Mouse (Mus musculus): ENCODE data around the gene Hbb-bs. TPM values are rescaled to one million over a fixed set of nuclear protein-coding genes. Genes with fewer than 3 reads are reported as not detected.

Gene Hbb-bs
- total and polyA plus RNA-seq, 3 experiments = 5.7 TPM; not detected in 2

GRCm38 (mm10) chr7:103825536-103826254, 2.2 kb downstream of the Hbb-bs start:
- Histone ChIP-seq H3K9me3 (replicated peaks; ENCODE audit: low read length) (no peaks in the 10 kb centered on the region), H3K4me2 (ENCODE audit: insufficient read depth, low read depth, poor library complexity, severe bottlenecking) (no peak overlapping the region), H3K27me3 (replicated peaks) (no peaks in the 10 kb centered on the region), H3K4me1 (ENCODE audit: control insufficient read depth in 1 of 2, insufficient read depth in 2 of 2) (peaks cover 0 to 7% of the 10 kb centered on the region in 2 experiments; a peak in 1 of 4 replicates), H3K4me3 (replicated peaks in 1 of 3; ENCODE audit: low read depth in 2 of 3, low read length in 2 of 3, poor library complexity in 1 of 3) (no peak overlapping the region), H3K79me2 (replicated peaks; ENCODE audit: control insufficient read depth, extremely low read depth, insufficient read depth, poor library complexity, severe bottlenecking) (no peaks in the 10 kb centered on the region), H3K36me3 (replicated peaks in 1 of 2; ENCODE audit: control insufficient read depth in 1 of 2, insufficient read depth in 1 of 2, low read length in 1 of 2) (no peaks in the 10 kb centered on the region), H3K27ac (ENCODE audit: insufficient read depth, low read depth) (no peak overlapping the region), H3K9ac (ENCODE audit: insufficient read depth, low read depth) (no peak overlapping the region)
- dilution Hi-C loops (cut with MboI; ENCODE audit: extremely low pct_ligation_motif_present, extremely low pct_unique_long_range_greater_than_20kb, low sequenced_read_pairs) (no loop called here), in situ Hi-C loops (cut with MboI; ENCODE audit: low pct_ligation_motif_present, low pct_unique_long_range_greater_than_20kb, low sequenced_read_pairs) (no loop called here)
- no peak for DNase-seq (ENCODE audit: extremely low read depth)
- TF ChIP-seq BHLHE40 (IDR thresholded peaks at IDR 0.05; ENCODE audit: low read depth, low read length) (no peak), NRF1 (IDR thresholded peaks at IDR 0.05; ENCODE audit: low read depth, low read length) (no peak), JUND (conservative IDR thresholded peaks at IDR 0.05; ENCODE audit: low read depth, low read length) (no peak)

GRCm38 (mm10) chr7:103824597-103824996, 3.3 kb downstream of the Hbb-bs start:
- dilution Hi-C loops (cut with MboI; ENCODE audit: extremely low pct_ligation_motif_present, extremely low pct_unique_long_range_greater_than_20kb, low sequenced_read_pairs) = no loop called here
- TF ChIP-seq BHLHE40 (IDR thresholded peaks at IDR 0.05; ENCODE audit: low read depth, low read length) (no peak), ZKSCAN1 (IDR thresholded peaks at IDR 0.05; ENCODE audit: borderline replicate concordance, low read depth, low read length) (no peak), POLR2A (IDR thresholded peaks at IDR 0.05; ENCODE audit: low read depth, low read length) (no peak), ELF1 (IDR thresholded peaks at IDR 0.05; ENCODE audit: low read depth, low read length) (no peak), SIN3A (IDR thresholded peaks at IDR 0.05; ENCODE audit: low read length) (no peak), NRF1 (IDR thresholded peaks at IDR 0.05; ENCODE audit: low read depth, low read length) (no peak), SMC3 (IDR thresholded peaks at IDR 0.05; ENCODE audit: low read depth, low read length) (no peak), GABPA (IDR thresholded peaks at IDR 0.05; ENCODE audit: insufficient replicate concordance, low read depth, low read length) (no peak), HCFC1 (IDR thresholded peaks at IDR 0.05; ENCODE audit: low read depth, low read length) (no peak), MEF2A (IDR thresholded peaks at IDR 0.05; ENCODE audit: borderline replicate concordance, low read depth, low read length) (no peak), ZNF384 (IDR thresholded peaks at IDR 0.05; ENCODE audit: low read depth, low read length) (no peak), UBTF (IDR thresholded peaks at IDR 0.05; ENCODE audit: low read depth, low read length) (no peak), IRF4 (IDR thresholded peaks at IDR 0.05; ENCODE audit: low read depth, low read length) (no peak), CTCF (conservative IDR thresholded peaks at IDR 0.05 in 1 of 2, IDR thresholded peaks at IDR 0.05 in 1 of 2; ENCODE audit: low read depth in 2 of 2, low read length in 2 of 2) (no peak), RCOR1 (conservative IDR thresholded peaks at IDR 0.05; ENCODE audit: low read depth, low read length) (no peak), KAT2A (IDR thresholded peaks at IDR 0.05; ENCODE audit: insufficient replicate concordance, low read length) (no peak)
- H3K79me2 ChIP-seq (replicated peaks; ENCODE audit: control insufficient read depth, extremely low read depth, insufficient read depth, poor library complexity, severe bottlenecking) = no peaks in the 10 kb centered on the region
- H3K9ac ChIP-seq (ENCODE audit: insufficient read depth, low read depth) = no peak overlapping the region
- H3K36me3 ChIP-seq (replicated peaks in 1 of 2; ENCODE audit: control insufficient read depth in 1 of 2, insufficient read depth in 1 of 2, low read length in 1 of 2) = no peaks in the 10 kb centered on the region
- H3K27me3 ChIP-seq (replicated peaks) = no peaks in the 10 kb centered on the region
- no peak overlapping the region for H3K4me3 ChIP-seq (replicated peaks in 1 of 3; ENCODE audit: low read depth in 2 of 3, low read length in 2 of 3, poor library complexity in 1 of 3)
- no peaks in the 10 kb centered on the region for H3K9me3 ChIP-seq (replicated peaks; ENCODE audit: low read length)
- DNase-seq (ENCODE audit: extremely low read depth) = no peak
- in situ Hi-C loops (cut with MboI; ENCODE audit: low pct_ligation_motif_present, low pct_unique_long_range_greater_than_20kb, low sequenced_read_pairs) = no loop called here
- H3K4me1 ChIP-seq (ENCODE audit: control insufficient read depth in 1 of 2, insufficient read depth in 2 of 2) = peaks cover 0 to 7% of the 10 kb centered on the region in 2 experiments; a peak in 1 of 4 replicates
- no peak overlapping the region for H3K27ac ChIP-seq (ENCODE audit: insufficient read depth, low read depth)
- H3K4me2 ChIP-seq (ENCODE audit: insufficient read depth, low read depth, poor library complexity, severe bottlenecking) = no peak overlapping the region
